Mouse (Mus musculus): ENCODE measurements around the gene Shq1.

Shq1 gene

DNA sequence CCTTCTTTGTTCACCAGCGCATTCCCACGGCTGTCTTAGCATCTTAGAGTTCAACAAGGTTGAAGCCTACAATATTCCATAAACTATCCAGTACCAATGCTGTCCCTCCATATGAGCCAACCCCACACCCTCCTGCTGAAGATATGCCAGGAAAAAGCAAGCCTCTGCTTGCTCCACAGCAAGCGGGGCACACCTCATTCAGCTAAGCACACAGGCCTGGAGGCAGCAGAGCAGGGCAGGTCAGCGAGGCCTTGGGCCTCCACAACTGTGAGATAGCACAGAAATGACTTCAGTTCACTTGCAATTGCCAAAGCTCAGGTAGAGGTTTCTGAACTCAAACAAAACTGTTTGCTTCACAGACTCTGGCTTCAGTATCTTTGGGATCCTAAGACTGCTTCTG lies 64.2 kb downstream of the Shq1 start:
- no peak for DNase-seq (ENCODE audit: low spot score in 2 of 2)

DNA sequence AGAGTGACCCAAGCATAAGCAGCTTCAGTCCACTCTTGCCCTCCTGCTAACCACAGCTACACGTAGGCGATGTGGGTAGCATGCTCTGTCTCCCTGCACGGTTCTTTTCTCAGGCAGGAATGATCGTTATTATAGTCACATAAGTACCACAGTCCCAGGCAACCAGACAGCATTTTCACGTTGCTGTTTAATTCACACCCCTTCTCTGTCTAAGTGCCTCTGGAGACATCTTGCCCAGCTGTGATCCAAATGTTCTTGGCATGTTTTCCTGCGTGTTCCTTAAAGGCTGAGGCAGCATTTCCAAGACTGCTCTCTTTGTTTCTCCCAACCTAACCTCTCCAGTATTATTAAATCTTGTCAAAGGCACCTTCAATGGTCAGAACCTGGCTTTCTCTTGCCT lies 67.3 kb downstream of the Shq1 start:
- DNase-seq (ENCODE audit: low spot score in 2 of 2): no peak

DNA sequence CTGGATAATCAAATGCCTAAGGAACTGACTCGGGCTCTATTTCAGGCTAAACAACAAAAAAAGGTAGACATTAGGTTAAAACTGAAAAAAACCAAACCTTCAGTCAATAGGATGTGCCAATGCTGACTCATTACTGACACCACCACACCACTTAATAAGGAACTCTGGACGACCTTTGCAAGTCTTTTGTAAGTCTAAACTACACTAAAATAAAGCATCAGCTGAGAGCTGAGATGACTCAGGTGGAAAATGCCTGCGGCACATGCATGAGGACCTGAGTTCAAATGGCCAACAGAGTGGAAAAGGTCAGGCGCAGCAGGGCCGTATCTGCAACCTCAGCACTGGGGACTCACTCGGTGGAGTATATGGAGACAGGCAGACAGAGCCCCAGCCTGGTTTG lies 69.3 kb downstream of the Shq1 start:
- no peak for DNase-seq (ENCODE audit: low spot score in 2 of 2)

DNA sequence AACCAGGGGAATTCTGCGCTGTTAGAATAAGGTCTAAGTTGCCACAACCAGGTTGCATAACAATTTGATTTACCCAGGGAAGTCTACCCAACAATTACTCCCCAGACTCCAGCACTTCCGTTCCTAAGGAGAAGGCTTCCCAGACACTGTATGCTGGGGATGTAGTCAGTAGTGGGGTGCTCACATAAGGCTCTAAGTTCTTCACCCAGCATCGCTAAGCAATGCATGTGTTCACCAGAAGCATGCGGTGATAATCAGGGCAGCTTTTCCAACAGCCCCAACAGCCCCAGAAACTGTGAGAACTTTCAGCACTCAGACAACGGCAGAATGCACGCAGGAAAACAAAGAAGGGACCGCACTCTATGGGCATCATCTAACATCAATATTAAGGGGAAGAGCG lies 77.1 kb downstream of the Shq1 start:
- DNase-seq (ENCODE audit: low spot score in 2 of 2): no peak

DNA sequence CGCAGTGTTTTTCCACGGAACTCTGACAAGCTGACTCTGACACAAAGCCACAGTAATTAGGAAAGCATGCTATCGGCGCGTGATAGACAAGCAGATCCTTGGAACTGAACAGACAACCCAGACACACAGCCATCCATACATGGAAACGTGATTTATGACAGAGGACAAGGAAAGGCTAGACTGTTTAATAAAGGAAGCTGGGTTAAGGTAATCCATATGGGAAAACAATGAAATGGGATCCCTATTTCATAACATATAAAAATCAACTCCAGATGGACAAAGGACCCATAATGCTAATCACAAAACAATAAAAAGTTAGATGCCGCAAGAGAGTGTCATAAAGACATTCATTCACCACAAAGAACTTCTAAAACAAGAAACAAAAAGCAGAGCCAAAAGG lies 78.0 kb downstream of the Shq1 start:
- no peak for DNase-seq (ENCODE audit: low spot score in 2 of 2)

DNA sequence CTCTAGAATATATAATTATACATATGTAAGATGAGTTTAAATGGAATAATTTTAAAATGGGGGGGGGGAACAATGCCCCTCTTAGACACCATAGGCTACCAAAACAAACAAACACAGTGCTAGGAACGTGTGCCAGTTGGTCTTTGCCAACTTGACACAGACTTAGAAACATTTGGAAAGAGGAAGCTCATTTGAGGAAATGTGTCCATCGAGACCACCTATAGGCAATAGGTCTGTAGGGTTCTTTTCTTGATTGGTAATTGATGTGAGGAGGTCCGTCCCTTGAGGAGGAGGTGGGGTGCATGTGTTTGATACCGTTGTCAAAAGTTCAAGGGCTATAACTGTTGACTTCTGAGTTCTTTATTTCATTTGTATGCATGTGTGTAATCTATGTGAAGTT lies 80.4 kb downstream of the Shq1 start:
- no peak for DNase-seq (ENCODE audit: low spot score in 2 of 2)

DNA sequence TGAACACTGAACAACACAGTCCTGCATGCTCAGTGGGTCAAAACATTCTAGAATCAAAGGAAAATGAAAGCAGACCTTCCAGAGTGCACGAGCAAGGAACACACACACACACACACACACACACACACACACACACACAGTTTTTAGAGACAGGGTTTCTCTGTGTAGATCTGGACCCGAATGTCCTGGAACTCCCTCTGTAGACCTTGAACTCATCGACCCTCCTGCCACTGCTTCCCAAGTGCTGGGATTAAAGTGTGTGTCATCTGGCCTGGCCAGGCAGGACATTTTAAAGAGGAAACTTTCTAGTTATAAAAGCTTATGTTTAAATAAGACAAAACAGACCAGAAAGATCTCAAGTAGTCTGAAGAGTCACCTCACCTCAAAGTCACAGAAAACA lies 82.1 kb downstream of the Shq1 start:
- DNase-seq (ENCODE audit: low spot score in 2 of 2): no peak

- no peak for DNase-seq (ENCODE audit: low spot score in 2 of 2)
These were observed 84.2 kb downstream of the Shq1 start for GRCm38 (mm10) chr6:100586758-100587157.

GRCm38 (mm10) chr6:100581951-100582350 lies 89.0 kb downstream of the Shq1 start:
- DNase-seq (ENCODE audit: low spot score in 2 of 2): no peak

GRCm38 (mm10) chr6:100581056-100581455 lies 89.9 kb downstream of the Shq1 start:
- DNase-seq (ENCODE audit: low spot score in 2 of 2): no peak

DNA sequence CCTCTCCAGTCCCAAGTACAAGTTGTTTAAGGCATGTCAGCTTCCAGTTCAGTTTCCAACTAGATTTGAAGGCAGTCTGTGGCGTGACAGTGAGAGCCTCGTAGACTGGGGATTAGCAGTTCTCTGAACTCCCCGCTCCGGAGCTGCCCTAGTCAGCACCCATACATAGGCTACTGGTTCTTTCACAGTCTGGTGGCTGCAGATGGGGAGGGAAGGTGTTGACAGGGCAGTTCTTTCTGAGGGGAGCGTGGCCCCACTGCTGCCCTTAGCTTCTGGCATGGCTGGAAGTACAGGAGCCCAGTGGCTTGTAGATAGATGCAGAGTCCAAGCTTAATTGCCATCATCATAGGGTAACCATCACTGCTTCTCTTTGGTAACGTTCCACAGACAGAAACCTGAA lies 93.4 kb downstream of the Shq1 start:
- DNase-seq (ENCODE audit: low spot score in 2 of 2): no peak

- no peak for DNase-seq (ENCODE audit: low spot score in 2 of 2)
These were observed 94.8 kb downstream of the Shq1 start for GRCm38 (mm10) chr6:100576171-100576570.

DNA sequence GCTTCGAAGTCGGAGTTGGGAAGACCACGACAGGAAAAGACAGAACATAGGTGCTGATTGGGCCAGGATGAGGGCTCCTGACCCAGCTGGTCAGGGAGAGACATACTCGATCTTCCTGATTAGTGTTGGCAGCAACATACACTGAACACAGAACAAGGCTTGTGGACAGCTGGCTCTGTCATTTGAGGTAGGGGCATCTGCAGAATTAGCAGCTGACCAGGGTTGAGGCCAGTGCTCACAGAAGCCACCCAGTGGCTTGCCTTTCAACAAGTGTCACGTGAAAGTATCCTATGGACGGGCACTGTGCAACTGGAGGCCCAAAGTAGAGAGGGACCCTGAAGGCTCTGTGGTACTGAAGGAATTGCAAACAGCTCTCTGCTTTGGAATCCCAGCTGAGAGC lies 104.2 kb downstream of the Shq1 start:
- no peak for DNase-seq (ENCODE audit: low spot score in 2 of 2)

DNA sequence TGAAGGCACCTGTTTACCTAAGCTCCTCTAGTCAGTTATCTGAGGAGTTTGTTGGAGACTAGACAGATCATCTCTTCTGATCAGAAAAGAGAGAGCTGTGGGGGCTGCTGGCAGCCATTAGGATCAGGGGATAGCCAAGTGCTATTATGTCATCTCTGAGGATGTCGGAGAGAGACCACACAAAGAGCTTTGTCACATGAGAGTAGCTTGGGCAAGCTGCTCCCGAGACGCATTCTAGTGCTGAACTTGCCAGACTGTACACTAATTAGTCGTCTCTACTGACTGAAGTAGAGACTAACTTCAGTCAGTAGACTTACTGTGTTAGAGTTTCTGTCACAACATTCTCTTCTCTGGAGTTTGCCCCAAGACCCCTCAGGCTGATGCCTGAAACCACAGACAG lies 106.4 kb downstream of the Shq1 start:
- DNase-seq (ENCODE audit: low spot score in 2 of 2): no peak

DNA sequence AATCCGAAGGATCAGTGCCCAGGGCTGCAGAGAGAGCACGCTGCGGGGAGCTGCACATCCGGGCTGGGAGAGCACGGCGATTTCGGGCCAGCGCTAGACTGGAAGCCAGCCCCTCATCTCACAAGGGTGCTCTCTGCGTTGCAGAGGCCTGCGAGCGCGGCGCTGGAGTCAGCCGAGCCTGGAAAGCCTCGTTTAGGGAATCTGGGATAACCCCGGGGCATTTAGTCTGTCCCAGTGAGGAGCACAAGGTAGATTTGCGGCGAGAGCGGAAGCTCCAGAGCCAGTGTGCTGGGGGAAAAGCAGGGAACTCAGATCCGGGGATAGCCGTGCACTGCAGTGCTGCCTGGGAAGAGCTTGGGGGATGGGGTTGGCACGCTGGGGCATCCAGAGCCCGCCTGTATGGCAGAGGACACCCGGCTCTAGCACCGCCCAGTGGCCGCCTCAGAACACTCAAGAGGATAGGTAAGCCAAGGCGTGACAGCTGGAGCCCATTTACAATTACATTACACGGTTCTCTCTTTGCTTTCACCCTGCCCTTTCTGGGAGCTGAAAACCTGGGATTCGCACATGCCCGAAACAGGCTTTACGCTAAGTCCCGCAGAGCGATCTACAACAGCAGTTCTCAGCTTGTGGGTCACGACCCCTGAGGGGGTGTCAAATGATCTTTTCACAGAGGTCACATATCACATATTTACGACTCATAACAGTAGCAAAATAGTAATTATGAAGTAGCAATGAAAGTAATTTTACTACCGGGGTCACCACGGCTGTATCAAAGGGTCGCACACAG lies 107.2 kb downstream of the Shq1 start:
- DNase-seq (ENCODE audit: low spot score in 2 of 2): peak; percentile 5 to 50

DNA sequence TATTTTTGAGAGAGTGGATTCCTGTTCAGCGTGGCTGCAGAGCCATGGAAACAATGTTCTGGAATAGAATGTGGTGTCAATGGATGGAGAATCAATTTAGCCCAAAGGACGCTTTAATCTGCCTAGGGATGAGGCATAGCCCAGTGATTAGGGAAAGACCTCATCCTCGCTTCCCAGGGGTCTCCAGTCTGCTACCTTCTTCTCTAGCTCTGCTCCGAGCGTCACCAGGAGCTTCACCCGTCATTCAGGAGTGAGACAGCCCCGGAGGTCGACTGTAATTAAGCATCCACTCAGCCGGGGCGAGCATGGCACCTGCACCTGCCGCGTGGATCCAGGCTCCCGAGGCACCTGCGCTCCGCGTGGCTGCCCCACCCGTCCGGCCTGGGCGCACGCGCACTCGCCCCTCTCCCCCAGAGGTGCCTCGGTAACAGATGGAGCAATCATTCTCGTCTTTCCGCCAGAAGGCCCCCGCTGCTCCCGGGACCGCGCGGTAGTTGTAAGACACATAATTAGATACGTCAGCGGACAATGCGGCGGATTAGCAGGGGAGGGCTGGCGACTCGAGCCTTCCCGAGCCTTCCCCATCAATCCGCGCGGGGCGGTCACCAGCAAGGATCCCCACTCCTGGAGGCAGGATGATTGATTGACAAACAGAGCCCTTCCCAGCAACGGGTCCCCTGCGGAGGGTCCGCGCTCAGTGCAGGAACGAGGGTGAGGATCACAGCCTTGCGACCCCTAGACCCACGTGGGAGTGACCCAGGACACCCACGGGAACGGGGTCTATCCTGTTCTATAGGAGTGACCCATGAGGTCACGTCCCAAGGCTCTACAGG lies 108.0 kb downstream of the Shq1 start:
- peak; percentile 9 to 18 for DNase-seq (ENCODE audit: low spot score in 2 of 2)

DNA sequence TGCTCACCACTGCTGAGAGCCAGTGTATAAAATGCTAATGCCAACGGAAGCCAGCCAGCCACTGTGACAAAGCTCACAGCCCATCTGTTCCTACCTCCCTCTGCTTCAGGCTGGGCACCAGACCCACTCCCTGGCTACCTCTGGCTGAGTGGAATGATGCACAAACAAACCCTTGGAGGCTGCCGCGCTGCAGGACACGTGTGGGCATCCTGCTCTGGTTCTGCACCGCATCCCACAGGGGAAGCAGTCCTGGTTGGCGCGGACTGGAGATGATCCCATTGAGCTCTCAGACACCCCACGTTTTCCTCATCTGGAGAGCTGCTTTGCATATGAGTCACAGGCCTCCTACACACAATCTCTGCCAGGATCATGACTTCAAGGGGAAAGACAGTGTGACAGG lies 112.9 kb downstream of the Shq1 start:
- DNase-seq (ENCODE audit: low spot score in 2 of 2): no peak

DNA sequence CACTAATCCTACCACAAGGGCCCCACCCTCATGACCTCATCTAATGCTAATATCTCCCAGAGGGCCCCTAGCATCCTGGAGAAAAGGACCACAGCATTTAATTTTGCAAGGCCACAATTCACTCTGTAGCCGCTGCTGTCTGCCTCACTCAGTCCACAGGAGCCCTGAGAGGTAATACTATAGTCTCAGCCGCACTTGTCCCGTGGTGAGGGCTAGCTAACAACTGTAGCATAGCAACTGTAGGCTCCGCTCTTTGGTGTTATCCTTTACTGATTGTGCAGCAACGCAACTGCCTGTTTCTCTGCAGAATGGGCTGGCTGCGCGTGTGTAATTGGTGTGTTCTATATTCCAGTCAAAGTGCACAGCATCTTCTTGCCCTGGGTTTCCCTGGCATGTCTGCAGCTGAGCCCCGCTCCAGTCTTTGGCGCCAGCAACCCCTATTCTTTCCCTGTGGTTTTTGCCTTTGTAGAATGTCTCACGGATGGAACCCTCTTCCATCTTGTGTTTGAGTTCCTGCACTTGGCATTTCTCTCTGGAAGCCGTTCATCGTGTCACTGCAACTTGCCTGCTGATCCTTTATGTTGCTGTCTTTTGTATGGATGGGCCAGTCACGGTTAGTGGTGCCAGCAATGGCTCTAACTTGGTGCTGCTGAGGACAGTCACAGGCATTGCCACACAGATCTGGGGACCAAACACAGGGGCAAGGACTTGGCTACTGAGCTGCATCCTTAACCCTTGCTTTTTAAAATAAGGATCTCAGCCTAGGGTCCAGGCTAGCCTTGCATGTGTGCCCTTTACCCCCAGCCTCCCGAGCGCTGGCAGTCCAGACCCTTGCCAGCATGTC lies 128.6 kb downstream of the Shq1 start:
- no peak for DNase-seq (ENCODE audit: low spot score in 2 of 2)

DNA sequence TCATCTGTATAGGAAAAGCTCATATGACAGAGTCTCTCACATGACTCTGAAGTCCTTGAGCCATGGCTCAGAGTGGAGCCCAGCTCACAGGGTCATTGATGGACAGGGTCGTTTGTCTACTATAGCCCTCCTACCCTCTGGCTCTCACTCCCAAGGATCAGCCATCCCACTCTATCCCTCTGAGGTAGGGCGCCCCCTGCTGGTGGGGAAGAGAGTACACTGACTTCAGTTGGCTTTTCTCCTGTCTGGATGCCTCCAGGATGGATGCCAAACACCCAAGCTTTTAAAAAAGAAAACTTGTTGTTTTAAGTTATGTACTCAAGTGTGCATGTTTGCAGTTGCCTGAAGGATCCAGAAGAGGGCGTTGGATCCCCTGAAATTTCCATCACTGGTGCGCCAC lies 131.3 kb downstream of the Shq1 start:
- peak in 1 of 2 experiments; percentile 40 for DNase-seq (ENCODE audit: low spot score in 2 of 2)

GRCm38 (mm10) chr6:100538570-100538969 lies 132.4 kb downstream of the Shq1 start:
- no peak for DNase-seq (ENCODE audit: low spot score in 2 of 2)

GRCm38 (mm10) chr6:100537987-100538386 lies 133.0 kb downstream of the Shq1 start:
- no peak for DNase-seq (ENCODE audit: low spot score in 2 of 2)

GRCm38 (mm10) chr6:100537042-100537441 lies 133.9 kb downstream of the Shq1 start:
- no peak for DNase-seq (ENCODE audit: low spot score in 2 of 2)

All from spleen, postnatal 10 days (tissue).